Mouse (Mus musculus) liver, adult 2 months (tissue): ENCODE data around the gene Ptgfr.
A peak's percentile ranks its signal among the peaks of the same experiment; 100 is the strongest.

ENCODE experiments used
- CTCF ChIP-seq: fragments of 200-500 bp; IDR thresholded peaks from 2 replicates; pipeline ENCODE4 v1.5.1; 2011; ENCODE audit warnings: low read depth, low read length, control low read depth
- POLR2A ChIP-seq: fragments of 200-500 bp; IDR thresholded peaks from 2 replicates; pipeline ENCODE4 v1.6.1; 2011; ENCODE audit warnings: low read length, control low read depth; ENCODE audit not compliant: insufficient read depth; ENCODE audit errors: extremely low read depth

- TF ChIP-seq POLR2A (no peak), CTCF (peak; percentile 80)
Observed at GRCm38 (mm10) chr3:151771074-151771473, 66.4 kb downstream of the Ptgfr start.
